Mouse (Mus musculus) spleen, postnatal 10 days (tissue): Measurements from ENCODE around the gene Notch2.

Experiments
- DNase-seq, 2 experiments: peaks; one replicate each; pipeline ENCODE4 v3.0.0; 2021 to 2022; ENCODE audit warnings: low spot score in 2 of 2

The Notch2 gene

DNA sequence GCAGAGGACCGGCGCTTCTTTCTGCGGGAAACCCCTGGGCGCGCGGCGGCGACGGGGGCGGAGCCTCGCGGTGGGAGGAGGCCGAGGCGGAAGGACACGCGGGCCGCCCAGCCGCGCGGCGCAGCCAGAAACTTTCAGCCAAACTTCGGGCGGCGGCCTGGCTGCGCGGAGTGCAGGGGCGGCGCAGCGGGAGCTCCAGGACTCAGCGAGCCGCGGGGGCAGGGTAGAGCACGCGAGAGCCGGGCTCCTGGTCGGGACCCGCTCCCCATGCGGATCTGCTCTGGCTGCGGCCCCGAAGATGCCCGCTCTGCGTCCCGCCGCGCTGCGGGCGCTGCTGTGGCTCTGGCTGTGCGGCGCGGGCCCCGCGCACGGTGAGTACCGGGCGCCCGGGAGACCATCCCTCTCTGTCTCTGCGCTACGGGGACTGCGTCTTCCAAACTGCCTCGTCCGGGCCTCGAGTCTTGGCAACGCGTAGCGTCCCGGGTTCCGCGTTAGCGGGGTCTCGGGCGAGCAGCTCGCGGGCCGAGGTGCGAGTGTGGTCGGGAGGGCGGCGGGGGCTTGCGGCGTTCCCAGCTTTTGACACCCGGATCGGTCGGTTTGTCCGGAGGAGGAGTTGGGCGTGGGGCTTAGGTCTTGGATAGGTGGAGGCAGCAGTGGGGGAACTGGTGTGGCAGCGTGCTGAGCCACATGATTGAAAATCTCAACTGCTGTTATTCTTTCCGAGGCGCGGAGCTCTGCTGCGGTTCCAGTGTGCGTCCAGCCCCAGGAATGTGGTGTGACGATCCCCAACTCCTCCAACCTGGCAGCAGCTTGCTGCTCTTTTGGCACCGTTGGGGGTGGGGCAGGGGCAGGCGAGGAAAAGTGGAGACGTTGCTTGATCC is at the start of gene Notch2:
Gene Notch2 (plus strand): TSS at position 127 of the 881 bp plus-strand sequence.
- peak; percentile 93 to 97 for DNase-seq

DNA sequence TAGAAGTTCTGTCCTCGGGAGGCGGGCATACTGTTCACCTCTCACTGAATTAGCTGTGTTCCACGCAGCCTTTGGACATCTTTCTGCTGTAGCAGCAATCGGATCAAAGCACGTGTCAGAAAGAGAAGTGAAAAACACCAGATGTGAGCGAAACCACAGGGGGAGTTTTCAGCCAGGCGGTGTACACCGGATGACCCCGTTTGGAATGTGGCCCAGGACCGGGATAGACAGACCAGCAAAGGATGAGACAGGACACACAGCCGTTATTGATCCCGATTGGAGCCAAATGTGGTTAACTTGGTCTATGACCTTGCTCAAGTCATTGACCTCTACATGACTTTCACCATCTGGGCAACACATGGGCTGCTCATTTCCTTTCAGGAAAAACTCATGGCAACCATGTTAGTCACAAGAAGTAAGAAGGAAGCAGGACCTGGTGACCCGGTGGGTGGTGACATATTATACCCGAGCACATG is 48.4 kb upstream of the Notch2 start:
- DNase-seq, result peak in 1 of 2 experiments; percentile 52

DNA sequence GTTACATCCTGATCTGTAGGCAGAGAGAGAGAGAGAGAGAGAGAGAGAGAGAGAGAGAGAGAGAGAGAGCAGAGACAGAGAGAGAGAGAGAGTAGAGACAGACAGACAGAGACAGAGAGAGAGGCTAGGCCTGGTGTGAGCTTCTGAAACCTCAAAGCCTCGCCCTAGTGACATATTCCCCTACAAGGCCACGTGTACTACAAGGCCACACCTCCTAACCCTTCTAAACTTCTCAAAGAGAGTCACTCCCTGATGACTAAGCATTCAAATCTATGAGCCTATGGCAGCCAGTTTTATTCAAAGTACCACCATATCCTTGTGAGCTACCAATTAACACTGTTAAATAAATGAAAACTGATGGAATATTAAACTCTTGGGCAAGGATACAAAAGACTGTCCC is 45.7 kb upstream of the Notch2 start:
- DNase-seq, result no peak

DNA sequence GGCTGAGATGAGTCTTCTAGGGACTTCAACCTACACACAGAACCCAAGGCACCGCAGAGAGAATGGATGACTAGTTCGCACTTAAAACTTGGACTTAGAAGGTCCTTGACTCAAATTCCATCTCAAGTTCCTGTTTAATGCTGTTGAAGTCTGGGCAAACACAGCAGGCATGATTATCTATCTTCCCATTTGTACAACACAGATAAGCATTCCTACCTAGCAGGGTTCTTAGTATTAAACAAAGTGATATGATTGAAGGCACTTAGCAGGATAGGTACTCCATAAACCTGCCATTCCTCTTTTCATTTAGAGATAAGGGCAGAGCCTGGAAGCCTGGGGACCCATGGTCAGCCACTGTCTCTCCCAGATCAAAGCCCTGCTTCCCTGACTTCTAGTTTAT is 45.1 kb upstream of the Notch2 start:
- no peak for DNase-seq

DNA sequence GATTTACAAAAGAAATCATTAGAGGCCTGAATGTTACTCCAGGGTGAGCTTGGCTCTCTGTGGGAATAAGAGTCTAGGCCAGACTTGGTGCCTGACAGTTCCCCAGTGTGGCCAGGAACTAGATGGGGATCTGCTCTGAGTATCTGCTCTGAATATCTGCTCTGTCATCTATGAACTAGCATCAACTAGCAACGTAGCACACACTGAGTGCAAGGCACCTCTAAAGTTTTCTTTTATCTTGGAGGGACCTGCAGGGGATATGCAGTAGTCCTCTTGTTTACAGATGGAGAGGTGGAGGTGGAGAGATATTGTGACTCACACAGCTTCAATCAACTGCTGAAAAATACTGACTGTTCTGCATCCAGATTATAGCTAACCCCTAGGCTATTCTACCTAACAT is 44.3 kb upstream of the Notch2 start:
- no peak for DNase-seq

DNA sequence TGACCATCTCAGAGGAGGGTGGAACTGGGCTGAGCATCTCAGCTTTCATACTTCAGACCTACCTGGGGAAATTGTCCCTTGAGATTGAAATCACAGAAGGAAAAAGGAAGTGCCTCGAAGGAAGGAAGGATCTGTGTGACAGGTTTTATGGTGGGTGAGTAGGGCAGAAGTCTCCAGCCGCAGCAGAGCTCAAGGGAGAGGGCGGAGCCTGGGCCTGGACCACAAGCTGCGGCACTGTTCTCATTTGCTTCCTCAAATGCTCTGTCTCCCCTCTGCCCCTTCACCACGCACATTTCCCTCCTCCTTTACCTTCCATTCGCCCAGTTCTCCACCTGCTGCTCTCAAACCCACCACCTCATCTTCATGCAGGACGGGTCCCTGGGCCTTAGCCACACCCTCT is 42.2 kb upstream of the Notch2 start:
- DNase-seq, result peak; percentile 19 to 77

DNA sequence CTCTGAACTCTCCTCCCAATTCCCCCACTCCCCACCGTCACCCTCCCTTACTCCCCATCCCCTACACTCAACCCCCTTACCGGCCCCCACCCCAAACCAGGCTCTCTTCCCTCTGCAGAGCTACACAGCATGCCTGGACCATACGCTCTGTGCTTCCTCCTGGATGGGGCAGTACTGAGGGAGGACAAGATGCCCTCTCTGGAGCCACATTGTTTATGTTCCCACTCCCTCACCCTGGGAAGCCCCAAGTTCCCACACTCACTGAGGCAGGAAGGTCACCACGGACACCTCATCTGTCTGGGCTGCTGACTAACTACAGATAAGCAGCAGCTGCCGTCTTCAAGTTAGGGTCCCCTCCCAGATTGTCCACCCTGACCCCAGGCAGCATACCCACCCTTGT is 41.1 kb upstream of the Notch2 start:
- no peak for DNase-seq

DNA sequence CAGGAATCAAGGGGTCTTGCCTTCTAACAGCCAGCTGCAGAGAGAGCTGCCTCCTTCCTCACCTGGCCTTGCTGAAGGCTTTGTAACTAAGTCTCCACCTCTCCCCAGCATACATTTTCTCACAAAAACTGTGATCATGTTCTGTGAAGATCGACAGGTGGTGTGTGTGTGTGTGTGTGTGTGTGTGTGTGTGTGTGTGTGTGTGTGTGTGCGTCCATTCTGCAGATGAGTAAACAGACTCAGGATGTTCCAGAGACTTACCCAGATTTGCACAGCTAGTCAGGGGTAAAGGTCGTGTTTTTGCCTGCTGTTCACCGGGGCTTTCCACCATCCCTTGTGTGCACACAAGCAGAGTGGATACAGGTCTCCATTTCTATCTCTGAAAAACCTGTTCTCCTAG is 40.6 kb upstream of the Notch2 start:
- no peak for DNase-seq

DNA sequence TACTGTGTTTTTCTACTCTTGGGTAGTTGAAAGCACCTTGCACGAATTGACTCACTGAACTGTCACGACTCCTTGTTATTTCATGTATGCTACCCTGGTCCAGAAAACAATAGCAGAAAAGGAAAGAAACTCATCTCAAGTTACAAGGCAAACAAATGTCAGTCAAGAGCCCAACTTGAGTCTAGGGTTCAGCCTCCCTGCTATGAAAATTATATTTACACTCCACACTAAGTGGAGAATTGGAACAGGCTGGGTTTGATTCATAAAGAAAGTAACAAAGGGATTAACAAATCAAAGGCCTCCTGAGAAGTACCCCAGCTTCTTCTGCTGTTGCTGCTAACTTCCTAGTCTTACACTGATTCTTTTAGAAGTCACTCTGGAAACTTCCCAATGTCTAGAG is 40.0 kb upstream of the Notch2 start:
- no peak for DNase-seq

DNA sequence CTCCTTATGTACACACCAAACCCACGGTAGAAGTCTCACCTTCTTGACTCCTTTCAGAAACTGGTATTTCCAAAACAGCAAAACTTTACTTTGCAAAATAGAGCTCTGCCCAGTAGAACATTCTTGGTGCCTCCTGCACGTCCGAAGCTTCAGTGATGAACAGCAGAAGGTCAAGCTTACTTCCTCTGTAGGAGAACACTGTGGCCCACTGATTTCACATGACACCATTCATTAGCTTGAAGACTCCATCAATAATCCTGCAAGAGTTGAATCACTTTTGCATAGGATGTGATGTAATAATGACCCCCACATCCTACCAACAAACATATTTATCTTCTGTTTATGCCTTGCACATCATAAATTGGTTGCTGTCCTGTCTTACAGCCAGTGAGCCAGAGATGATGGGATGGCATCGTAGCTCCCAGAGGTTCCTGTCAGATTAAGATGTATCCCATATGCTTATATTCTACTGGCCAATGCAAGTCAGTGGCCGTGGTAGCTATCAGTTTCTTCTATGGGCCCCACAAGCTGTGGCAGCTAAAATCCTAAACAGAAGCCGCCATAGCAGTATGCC is 39.0 kb upstream of the Notch2 start:
- no peak for DNase-seq

DNA sequence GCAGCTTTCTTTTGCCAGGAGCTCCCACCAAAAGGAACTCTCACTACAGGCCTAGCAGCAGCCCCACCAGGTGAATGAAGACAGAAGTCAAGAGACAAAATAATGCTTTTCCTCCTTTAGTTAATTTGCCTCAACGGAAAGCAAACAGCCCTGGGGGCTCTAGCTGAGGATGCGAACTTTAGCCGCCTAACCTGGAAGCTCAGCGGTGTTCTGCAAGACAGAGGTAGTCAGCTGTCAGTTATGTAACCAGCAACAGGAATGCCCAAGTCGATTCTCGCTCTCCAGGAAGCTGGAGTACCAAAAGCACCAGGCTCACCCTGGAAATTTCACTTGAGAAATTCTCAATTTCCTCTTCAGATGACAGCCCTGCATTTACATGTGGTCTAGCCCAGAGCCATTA is 36.6 kb upstream of the Notch2 start:
- no peak for DNase-seq

DNA sequence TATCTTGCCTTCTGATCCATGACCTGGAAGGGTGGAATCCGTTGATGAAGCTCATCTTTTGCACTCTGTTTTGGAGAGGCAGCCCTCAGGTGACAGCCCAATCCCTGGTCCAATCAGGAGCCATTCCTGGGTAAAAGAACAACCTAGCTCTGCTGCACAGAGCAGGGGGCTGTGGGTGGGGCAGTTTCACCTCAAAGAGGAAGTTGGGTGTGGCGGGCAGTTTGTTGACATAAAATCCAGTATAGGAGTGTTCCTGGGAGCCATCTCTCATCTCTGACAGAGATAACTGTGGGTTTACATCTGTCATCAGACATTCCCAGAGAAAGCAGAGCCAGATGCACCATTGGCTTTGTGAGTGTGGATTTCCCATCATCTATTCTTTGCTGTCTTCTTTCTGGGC is 34.6 kb upstream of the Notch2 start:
- peak in 1 of 2 experiments; percentile 72 for DNase-seq

DNA sequence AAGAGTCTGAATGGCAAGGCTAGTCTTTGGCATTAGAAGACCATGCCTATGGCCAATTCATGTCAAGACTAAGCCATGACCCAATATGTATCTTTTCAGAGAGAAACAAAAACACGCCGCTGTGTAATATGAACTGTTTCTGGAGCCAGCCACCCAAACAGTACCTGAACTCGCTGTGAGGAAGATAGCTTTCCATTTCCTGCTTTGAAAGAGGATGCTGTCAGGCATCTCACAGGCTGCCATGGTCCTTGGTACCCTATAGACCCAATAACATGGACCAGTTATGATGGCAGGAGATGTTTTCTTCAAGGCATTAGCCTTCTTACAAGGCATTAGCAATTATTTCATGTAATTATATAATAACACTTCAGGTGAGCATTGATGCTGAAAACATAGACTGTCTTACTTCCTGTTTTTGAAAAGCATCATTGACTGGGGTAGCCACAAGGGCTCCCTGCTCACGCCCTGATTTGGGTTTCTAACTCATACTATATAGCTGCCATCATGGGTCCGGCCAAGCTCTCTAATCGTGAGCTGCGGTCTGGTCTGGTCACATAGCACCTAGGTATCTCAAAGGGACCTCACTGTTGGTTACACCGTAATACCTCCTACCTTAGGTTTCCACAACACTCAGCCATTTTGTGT is 32.5 kb upstream of the Notch2 start:
- DNase-seq, result no peak

DNA sequence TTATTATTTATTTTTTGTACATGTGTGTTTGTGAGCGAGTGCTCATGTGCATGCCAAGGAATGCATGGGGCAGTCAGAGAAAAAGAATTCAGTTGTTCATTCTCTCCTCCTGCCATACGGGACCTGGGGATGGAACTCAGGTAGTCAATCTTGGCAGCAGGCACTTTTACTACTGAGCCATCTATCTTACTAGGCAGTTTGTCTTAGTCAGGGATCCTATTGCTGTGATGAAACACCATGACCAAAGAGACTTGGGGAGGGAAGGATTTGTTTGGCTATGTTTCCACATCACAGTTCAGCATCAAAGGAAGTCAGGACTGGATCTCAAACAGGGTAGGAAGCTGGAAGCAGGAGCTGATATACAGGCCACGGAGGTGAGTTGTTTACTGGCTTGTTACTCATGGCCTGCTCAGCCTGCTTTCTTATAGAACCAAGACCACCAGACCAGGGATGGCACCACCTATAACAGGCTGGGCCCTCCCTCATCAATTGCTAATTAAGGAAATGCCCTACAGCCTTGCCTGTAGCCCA is 31.9 kb upstream of the Notch2 start:
- no peak for DNase-seq

DNA sequence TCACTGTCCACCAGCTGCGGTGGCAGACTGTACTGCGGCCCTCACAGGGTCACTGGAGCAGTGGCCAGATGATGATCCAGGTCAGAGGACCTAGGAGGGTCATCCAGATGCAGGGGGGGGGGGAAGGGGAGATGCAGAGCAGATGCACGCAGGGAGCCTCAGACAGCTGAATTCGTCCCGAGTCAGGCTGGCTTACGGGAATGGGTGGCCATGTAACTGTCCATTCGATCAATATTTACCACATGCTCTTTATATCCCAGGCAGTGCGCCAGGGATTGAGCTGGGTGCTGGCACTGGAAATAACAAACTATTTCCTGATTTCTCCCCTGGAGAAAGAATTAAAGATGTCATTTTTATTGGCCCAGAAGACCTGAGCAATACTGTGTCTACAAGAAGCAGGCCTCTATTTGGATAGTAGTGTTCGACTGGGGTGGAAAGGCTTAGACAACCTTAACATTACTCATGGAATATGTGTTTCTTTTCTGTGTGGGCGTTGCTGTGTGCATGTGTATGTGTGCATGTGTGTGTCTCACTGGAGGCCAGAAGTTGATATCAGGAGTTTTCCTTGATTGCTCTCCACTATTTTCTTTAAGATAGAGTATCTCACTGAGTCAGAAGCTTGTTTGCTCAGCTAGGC is 28.3 kb upstream of the Notch2 start:
- DNase-seq, result no peak

DNA sequence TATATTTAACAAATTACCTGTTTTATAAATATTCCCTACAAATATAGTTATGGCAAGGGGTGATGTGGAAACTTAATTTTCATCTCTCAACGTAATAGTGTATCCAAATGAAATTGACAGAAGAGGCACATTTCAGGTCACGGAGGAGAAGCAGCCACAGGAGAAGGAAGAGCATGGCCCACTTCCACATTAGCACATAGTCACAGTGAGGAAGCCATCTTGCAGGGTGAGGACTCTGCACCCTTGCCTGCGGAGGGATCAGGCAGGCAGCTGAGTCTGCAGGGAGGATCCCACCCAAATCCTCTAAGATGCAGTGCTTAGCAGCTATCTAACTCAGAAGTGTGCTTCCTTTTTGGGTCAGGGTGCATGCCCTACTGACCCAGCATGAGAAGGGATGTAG is 27.6 kb upstream of the Notch2 start:
- DNase-seq, result no peak

DNA sequence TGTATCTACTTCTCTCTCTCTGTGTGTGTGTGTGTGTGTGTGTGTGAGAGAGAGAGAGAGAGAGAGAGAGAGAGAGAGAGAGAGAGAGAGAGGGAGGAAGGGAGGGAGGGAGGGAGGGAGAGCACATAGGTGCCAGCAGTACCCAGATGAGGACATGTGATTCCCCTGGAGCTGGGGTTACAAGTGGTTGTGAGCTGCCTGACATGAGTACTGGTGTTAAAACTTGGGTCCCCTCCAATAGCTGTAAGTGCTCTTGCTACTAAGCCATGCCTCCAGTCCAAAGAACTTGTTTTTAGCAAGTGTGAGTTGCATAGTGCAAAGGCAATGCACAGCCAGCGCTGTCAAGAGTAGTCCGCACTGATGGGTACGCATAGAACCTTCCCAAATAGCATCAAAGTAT is 26.2 kb upstream of the Notch2 start:
- DNase-seq, result no peak

DNA sequence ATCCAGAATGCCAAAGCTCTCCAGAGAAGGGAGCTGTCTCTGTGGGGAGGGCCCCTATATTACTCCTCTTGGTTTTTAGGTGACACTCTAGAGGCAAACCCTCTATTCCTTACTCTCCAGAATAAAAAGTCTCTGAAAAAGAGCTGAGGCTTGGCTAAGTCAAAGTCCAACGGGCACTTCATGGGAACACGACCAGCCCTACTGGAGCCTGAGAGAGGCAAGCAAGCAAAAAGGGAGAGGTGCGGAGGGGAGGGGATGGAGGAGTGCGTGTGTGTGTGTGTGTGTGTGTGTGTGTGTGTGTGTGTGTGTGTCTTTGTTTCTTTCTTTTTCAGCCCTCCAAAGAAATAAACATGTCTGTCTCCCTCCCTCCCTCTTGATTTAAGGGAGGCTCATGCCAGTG is 24.6 kb upstream of the Notch2 start:
- no peak for DNase-seq

DNA sequence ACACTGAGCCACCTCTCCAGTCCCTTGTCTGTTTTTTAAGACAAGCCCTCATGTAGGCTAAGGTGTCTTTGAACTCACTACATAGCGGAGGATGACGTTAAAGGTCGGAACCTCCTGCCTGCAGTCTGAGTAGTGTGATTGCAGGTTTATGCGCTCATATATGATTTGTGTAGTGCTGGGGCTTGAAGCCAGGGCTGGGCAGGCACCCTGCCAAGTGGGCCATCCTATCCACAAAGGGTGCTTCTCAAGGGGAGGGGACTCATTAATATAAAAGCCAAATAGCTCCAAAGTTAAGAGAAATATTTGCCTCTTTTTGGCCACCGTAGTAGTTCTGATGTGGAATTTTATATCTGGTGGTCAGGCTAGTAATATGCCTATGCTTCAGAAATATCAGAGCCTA is 22.8 kb upstream of the Notch2 start:
- DNase-seq, result no peak

DNA sequence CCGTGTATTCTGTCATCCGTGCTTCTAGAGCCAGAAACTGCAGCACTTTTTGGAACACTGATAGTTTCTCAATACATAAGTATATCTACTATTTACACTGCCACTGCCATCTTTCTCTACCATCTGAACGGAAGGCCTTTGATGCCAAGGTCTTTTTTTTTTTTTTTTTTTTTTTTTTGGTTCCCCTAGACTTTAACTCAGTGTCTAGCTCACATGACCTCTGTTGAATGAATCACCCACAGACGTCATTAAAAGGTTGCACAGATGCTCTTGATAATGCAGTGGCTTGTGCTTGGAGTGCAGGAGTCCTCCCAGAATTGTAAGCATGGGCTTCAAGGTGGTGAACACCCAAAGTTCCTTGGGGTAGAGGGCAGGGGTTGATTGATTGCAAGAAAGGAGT is 21.0 kb upstream of the Notch2 start:
- no peak for DNase-seq

DNA sequence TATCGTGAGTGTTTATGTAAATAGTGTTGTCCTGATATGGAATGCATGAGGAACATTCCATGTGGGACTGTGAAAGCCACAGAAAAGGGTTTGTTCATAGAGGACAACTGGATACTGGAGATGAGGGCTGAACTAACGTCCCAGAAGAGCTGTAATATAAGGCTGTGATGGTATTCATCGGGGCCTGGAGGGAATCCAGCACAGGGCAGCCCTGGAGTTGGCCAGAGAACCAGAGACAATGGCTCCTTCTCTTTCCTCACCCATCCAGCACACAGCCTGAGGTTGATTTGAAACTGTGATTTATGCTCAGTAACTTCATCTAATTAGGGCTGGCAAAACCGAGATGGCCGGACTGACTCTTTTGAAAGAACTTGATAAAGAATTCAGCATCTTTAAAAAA is 20.1 kb upstream of the Notch2 start:
- no peak for DNase-seq

DNA sequence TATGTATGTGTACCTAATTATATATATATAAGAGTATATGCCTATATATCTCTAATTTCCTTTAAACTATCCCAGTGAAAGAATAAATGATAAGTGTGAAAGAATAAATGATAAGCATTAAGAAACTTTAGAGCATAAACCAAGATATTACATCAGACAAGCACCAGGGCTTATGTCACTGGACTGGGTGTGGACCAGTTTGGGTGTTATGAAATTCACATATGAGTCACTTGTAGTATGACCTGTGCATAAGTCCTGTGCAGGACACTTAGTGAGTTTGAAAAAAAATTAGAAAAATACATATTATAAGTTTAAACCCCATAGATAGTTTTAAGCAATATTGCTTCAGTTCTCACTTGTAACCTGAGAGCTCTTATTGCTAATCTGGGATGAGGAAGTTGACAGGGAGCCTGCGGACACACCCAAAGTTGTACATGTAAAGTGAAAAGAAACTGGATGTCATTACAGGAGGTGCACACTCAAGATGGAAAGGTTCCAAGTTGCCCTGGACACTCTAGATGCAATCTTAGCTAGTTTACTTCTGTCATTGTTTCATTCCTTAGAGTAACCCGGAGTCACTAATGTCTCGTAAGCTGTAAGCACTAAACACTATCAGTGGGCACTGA is 19.3 kb upstream of the Notch2 start:
- no peak for DNase-seq
